Mouse (Mus musculus): ENCODE measurements around the gene Bad.

Gene Bad

GRCm38 (mm10) chr19:6915276-6915675 is 26.4 kb upstream of the Bad start:
- DNase-seq (ENCODE audit: low spot score), result no peak

- DNase-seq (ENCODE audit: low spot score), result no peak
Observed at GRCm38 (mm10) chr19:6916496-6916895, 25.2 kb upstream of the Bad start.

DNA sequence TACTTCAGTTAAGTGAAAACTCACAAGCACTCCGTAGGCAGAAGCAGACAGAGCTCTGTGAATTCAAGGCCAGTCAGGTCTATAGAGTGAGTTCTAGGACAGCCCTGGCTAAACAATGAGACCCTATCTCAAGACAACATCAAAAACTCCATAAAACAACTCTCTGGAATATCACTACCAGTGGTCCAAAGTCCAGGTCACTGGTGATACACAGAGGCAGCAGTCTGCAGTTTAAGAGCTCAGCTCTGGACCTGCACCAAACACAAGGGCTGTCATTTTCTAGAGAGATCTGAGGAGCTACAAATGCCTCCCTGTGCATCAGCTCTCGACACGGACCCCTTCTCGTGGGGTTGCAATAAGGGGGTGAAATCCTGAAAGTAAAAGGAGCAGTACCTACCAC is 23.3 kb upstream of the Bad start:
- DNase-seq (ENCODE audit: low spot score), result no peak

DNA sequence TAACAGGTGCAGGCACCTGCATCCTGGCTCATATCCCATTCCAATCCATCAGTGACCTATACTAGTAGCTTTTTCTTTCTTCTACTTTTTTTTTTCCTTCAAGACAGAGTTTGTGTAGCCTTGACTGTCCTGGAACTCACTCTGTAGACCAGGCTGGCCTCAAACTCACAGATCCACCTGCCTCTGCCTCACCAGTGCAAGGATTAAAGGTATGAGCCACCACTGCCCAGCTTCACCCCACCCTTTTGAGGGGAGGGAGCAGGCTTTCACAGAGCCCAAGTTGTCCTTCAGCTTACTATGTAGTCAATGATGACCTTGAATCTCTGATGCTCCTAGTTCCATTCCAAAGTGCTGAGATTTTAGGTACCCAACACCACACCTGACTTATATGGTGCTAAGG is 22.2 kb upstream of the Bad start:
- no peak for DNase-seq (ENCODE audit: low spot score)

DNA sequence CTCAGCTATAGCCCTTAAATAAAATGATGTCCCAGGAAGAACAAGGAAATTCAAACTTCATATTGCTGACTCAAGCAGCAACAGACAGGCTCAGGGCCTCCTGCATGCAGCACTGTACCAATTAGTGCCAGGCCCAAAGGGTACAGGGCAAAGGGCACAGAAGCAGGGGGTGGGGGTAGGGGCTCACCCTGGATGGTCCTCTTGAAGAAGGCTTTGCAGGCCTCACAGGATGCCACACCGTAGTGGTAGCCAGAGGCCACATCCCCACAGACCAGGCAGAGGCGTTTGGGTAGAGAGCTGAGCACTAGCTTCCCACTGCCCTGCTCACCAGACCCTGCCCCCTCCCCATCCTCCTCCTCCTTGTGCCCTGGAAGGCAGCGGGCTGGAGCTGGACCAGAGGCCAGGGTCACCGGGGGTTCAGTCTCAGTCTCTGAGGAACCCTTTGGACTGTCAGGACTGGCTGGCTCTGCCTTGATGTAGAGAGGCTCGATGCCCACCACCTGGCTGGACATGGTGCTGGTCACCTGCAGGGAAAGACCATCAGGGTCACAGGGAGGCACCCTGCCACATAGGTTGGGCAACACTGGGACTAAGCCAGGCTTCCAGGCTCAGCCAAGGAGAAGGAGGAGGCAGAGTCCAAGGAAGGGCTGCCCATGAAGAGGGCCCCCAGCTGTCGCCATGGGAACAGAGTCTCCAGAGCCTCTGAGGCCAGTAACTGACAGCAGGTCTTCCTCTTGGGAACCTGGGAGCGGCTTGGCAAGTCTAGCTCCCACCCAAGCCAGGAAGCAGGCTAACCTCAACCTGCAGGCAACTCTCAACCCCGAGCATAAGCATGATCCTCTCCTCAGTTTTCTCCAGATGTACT is 21.6 kb upstream of the Bad start:
- peak; percentile 55 for DNase-seq (ENCODE audit: low spot score)

DNA sequence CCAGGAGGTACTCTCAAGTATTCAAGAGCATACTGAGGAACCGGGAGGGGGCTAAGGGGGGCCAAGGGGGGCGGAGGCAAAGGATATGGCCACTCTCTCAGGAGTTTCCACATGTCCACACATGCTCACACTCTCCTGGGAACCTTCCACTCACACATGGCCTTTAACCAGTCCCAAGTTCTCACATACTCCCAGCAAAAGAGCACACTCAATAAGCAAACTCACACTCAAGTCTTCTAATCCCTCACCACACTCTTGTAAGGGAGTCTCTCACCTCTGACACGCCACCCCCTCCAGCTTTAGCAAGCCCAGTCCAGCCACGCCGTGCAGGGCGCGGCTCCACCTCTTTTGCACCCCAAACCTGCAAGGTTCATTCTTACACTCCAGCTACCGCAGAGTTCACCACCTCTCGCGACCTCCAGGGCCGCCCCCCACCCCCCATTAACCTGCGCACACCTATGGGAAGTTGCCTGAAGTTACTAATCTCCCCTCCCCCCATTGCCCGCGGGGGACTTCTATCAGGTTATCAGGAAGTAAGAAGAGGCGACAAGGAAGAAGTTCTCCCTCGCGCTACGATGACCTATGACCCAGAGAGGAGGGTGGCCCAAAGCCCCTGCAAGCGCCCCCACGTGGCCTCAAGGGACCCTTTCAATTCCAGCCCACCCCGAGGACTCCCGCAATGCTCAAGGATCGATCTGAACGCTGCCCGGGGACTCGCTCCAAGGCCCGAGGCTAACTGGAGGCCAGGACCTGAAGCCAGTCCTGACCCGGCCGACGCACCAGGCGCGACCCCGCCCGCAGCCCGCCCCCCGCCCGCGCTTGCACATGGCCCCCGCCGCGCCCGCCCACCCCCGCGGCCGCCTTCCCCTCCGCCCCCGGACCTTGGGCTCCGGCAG is 20.7 kb upstream of the Bad start:
- DNase-seq (ENCODE audit: low spot score), result peak; percentile 42

GRCm38 (mm10) chr19:6921647-6922567 is 19.8 kb upstream of the Bad start, which contains the start of gene Esrra:
TSS of gene Esrra (minus strand) at chr19:6921813.
- DNase-seq (ENCODE audit: low spot score), result peak; percentile 100

GRCm38 (mm10) chr19:6922901-6923735 is 18.5 kb upstream of the Bad start:
- DNase-seq (ENCODE audit: low spot score), result no peak

DNA sequence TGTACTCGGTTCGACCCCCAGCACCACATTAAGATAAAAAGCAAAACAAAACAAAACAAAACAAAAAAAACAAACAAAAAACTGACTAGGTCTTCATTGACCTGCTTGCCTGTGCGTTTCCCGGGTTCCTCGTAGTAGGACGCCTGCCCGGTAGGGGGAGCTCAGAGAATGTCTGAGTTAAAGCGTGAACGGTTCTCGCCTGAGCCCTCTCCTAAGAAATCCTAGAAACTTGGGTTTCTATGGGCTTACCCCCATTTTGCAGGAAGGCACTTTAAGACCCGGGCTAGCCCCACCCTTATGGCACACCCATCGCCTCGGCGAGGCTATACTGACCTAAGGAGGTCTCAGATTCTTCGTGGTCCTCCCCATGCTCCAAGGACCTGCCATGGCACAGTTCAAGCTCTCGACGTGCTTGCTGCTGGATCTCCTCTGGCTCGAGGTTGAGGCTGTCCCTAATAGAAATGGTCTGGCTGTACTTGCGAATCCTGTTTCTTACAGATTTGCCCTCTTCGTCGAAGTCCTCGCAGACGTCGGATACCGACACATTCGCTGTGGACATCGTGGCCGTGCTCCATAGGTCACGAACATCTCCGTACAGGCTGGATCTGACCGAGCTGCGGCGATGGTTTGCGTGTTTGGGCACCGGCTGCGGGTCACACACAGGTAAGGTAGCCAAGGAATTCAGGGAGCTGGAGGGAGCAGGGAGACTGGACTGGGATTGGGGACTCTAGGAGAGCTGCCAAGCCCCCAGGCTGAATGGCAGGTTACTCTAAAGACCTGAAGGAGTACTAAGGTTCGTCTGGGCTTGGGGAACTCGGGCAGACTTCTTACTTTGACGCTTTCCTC is 17.0 kb upstream of the Bad start:
- DNase-seq (ENCODE audit: low spot score), result peak; percentile 87

DNA sequence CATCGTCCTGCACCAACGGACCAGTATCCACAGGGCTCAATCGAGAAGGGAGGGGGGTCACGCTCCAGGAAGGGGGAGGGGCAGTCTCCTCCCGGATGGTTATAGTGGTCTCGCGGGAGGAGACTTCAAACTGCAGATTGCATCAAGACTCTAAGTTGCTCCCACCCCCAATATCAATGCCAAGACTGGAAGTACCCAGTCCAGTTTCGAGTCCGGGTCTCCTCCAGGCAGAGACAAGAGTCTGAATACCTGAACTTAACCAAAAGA is 16.4 kb upstream of the Bad start, which contains the start of gene Catsperz:
Catsperz (minus strand) TSS at position 74 of the 267 bp plus-strand sequence.
- no peak for DNase-seq (ENCODE audit: low spot score)

- no peak for DNase-seq (ENCODE audit: low spot score)
Observed at GRCm38 (mm10) chr19:6925611-6926329, 15.9 kb upstream of the Bad start.

DNA sequence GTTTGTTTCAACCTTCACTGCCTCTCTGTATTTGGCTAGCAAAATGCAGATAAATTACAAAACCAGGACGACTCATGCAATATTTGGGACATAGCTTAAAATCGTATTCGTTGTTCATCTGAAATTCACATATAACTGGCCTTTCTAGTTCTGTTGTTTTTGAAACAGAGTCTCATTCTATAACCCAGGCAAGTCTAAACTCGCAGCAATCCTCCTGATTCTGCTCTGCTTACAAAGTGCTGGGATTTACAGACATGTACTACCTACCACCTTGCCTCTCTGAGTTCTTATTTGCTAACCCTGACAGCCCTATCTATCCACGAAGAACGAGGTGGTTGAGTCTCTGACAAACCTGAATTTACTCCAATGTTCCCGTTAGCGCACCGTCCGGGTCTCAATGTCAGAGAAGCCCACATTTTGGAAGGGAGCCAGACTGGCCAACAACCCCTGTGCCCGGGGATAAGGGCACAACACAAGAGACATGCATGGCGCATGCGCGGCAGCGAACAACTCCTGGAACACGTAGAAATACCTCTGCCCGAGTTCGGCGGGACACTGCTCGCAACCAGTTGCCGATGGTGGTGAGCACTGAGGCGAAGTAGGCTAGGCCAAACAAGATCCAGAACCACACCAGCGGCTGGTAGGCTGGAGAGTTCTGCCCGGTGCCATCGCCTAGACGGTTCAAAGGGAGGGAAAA is 15.0 kb upstream of the Bad start:
- DNase-seq (ENCODE audit: low spot score), result no peak

DNA sequence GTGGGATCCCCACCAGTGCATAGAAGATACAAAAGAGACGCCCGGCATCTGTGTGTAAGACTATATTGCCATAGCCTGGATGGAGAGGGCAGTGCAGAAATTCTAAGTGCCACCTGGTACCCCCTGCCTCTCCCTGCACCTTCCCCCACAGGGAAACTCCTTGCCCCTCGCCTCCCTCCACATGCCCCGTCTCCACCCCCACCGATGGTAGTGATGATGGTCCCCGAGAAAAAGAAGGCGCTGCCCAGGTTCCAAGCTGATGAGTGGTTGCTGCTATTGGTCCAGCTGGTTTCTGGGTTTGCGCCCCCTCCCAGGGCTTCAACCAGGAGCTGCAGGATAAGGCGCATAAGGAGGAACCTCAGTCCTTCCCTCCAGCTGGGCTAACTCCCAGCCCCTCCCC is 13.6 kb upstream of the Bad start:
- no peak for DNase-seq (ENCODE audit: low spot score)

DNA sequence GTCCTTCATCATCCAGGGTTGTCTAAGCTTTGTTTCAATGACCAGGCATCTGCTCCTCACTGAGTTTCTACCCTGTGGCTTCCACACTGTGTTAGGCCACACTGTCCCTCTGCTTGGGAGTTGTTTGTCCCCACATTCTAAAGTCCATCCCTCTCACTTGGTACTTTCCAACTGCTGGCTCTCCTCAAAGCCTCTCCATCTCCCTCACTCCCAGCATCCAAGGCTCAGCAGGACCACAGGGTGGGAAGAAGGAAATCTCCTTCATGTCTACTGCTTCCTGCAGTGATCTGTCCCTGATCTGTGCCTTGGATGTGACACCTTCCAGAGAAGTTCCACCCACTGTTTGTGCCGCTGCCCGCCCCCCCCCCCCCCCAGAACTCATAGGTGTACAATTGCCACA is 10.7 kb upstream of the Bad start:
- no peak for DNase-seq (ENCODE audit: low spot score)

- no peak for DNase-seq (ENCODE audit: low spot score)
Observed at GRCm38 (mm10) chr19:6932018-6932417, 9.6 kb upstream of the Bad start.

DNA sequence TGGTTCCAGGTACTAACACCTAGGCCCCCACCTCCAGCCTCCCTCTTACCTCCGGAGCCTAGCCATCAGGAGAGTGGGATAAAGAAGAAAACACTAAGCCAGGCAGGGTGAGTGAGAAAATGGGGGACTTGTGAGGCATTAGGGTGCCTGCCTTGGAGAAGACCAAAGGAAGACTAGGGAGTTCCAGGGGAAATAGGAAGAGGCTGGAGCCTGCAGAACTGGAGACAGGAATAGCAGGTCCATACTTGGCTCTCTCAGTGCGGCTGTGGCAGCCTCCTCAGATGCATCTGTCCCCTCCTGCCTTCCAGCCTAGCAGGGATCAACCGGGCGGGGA is 8.6 kb upstream of the Bad start:
- no peak for DNase-seq (ENCODE audit: low spot score)

- no peak for DNase-seq (ENCODE audit: low spot score)
Observed at GRCm38 (mm10) chr19:6933436-6934194, 8.0 kb upstream of the Bad start.
